Mouse (Mus musculus) cerebellum, postnatal 4 days (tissue): Measurements from ENCODE around the gene Masp2.

Experiments
- DNase-seq, 2 experiments: peaks; one replicate each; pipeline ENCODE4 v3.0.0; 2022; ENCODE audit warnings: low spot score in 2 of 2, mixed read lengths in 1 of 2

Gene Masp2

DNA sequence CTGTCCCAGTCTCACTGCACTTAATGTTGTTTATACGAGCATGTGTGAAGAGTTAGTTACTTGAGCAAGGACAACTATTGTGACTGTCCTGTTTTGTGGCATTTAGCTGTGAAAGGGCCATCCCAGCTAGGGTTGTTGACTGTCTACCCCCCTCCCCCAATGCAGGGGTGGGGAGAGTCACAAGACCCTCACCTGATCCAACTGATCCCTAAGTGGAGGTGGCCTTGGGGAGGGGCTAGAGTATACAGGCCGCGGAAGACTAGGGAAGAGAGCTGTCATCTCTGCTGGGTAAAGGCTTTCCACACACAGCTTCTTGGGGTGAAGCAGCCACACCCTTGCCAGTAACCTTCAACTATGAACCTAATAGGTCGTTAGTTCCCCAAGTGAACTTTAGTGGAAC, 2.0 kb upstream of the Masp2 start:
- no peak for DNase-seq

DNA sequence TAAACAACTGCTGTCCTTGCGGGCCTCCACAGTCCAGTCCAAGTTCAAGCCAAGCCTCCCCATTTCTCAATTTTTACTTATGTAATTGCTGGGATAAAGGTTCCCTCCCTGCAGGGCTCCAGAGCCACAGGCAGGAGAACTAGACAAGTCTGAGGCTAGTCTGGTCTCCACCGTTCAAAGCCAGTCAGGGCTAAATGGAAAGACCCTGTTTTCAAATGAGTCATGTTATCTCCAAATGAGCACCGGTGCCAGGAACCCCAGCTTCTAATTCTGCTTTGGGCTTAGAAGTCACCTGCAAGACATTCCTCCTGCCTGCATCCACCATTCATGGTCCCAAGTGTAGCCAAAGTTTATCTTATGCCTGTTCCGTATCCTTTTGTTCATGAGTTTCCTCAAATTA, 483 bp upstream of the Masp2 start:
- no peak for DNase-seq

DNA sequence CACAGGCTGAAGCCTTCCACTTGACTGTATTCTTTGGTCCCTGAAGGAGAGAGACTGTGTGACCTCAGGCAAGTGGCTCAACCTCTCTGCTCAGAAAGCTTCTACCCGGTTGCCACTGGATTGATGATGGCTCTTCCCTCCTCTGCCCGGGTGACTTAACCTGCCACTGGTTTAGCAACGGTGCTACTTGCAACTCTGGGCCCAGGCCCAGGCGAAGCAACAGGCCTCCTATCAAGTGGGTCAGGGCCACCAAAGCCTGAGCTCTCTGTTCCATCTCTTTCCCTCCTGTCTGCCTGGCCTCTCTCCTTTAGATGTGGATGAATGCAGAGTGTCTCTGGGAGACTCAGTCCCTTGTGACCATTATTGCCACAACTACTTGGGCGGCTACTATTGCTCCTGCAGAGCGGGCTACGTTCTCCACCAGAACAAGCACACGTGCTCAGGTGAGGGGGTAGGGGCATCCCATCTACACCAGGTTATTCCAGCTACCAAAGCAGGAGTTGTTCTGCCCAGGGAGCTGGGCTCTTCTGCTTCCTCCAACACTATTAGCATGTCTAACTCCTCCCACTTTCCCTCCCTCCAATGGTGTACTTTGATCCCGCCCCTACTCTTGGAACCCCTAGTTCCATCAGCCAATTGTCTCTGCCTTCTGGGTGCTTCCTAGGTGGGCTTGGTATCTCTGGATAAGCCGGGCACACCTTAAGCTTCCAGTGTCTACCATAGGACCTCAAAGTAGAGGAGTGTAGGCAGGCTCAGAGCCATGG, 1.2 kb downstream of the Masp2 start:
- DNase-seq, result no peak

DNA sequence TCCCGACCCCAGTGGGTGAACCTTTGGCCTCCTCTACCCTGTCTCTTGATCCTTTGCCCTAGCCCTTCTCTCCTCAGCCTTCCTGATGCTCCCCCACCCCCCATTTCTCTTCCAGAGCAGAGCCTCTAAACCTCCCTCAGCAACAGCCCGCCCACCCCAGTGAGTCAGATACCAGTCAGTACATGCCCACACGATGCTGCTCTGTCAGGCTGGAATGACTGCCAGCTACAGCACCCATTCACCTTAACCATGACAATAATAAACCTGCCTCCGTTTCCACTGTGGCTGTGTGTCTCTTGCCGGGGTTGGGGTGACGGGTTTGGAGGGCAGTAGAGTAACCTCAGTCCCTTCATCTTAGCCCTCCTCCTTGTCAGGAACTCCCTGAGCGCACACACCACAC, 1.8 kb downstream of the Masp2 start:
- DNase-seq, result no peak

DNA sequence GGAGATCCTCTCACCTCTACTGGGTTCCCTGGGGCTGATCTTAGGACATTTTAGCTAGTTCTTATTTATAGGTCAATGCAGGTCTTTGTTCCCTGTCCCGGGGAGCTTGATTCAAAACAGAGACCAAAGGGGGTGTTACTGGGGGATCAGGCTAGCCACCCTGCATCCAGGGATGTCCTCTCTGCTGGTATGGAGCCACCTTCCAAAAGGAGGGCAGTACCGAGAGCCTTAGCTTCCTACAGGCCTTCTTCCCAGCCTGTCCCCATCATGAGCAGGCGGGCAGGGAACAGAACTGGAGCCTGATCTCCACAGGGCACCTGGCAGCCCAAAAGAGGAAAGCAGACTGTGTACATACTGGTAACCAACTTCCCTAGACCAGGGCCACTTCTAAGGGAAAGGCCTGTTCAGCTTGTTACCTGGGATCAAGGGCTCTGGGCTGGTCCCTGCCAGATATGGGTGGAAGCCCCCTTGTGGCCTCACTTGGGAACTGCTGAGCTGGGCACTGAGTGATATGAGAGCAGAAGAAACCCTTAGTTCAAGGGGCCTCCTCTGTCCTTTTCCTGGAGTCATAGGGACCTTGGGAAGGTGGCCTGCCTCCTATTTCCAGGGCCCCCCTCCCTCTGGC, 2.3 kb downstream of the Masp2 start:
- peak in 1 of 2 experiments; percentile 72 for DNase-seq

DNA sequence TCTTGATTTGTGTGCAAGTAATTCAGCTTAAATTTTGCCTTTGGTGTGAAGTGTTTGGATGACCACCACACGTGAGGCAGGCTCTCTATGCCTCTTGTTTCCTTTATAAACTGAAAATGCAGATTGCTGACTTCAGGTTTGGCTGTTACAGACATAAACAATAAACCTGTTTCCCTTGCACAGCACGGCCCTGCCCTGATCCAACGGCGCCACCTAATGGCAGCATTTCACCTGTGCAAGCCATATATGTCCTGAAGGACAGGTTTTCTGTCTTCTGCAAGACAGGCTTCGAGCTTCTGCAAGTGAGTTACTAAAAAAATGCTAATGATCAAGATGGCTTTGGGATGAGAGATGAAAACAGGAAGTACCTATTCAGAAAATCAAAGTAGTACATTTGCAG, 5.4 kb downstream of the Masp2 start:
- DNase-seq, result peak in 1 of 2 experiments; percentile 70

DNA sequence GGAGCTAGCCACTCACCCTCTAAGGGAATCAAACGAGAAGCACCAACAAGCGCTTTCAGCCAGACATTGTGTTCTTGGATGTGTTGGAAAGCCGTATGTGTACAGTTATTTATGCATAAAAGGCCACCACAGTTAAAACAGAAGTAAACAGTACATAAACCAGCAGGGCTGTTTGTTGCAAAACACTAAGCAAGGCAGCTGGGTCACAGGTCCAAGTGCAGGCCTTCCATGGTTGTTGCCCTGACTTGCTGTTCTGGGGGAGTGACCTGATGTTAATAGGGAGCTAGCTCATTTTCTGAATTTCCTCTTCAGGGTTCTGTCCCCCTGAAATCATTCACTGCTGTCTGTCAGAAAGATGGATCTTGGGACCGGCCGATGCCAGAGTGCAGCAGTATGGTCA, 7.5 kb downstream of the Masp2 start:
- DNase-seq, result no peak

DNA sequence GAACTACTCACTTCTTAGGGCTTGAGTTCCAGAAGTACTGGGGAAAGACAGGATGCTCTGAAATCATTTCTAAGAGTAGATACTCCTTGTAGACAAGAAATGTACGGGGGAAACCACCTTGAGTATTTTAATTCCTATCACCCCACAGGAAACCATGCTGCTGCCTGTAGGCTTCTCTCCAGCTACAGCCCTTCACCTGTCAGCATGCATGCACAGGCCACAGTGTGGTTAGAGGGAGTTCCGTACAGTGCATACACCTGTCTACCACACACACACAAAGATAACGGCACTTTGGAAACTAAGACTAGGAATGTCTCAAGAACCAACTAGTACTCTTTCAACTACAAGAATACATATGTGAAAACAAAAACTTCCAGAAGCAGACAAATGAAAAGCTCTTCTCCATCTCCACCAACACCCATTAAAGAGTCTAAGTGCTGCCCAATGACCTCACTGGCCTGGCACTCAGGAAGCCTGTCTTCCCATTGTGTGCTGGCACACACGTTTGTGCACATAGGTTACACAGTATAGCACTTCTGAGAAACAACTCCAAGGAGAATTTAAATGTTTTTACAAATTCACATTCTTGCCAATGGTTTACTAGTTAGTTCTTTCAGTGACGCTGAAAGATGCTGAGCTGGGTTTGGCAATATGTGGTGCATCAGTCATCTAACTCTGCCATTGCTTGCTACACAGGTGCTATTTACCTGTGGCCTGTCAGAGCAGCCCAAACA, 8.4 kb downstream of the Masp2 start:
- no peak for DNase-seq

DNA sequence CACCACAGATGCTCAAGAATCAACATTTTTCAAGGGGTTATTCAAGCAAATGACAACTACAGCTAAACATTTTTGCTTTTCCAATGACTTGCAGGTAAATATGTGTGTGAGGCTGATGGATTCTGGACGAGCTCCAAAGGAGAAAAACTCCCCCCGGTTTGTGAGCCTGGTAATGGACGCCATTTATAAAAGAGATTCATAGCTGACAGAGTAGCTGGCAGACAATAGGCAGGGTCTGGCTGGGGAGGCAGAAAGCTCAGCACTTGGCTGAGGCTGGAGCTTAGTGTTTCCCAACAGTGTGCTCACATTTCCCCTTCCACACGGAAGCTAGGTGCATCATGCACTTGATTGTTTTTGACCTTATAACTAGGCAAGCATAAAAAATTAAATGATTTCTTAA, 10.2 kb downstream of the Masp2 start:
- no peak for DNase-seq

DNA sequence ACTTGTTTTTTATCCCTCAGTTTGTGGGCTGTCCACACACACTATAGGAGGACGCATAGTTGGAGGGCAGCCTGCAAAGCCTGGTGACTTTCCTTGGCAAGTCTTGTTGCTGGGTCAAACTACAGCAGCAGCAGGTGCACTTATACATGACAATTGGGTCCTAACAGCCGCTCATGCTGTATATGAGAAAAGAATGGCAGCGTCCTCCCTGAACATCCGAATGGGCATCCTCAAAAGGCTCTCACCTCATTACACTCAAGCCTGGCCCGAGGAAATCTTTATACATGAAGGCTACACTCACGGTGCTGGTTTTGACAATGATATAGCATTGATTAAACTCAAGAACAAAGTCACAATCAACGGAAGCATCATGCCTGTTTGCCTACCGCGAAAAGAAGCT, 11.4 kb downstream of the Masp2 start:
- DNase-seq, result no peak

DNA sequence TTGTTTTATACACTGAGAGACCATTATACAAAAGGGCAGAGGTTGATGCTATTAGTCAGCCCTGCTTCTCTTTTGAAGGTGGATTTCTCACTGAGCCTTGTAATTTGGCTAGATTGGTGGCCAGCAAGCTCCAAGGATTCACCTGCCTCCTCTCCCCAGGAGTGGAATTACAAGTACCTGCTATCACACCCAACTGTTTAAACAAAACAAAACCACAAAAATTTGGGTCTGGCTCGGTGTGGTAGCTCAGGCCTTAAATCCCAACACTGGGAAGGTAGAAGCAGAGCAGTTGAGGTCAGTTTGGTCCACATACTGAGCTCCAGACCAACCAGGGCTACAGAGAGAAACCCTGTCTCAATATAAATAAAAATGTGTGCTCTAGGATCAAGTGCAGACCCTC, 17.5 kb downstream of the Masp2 start:
- no peak for DNase-seq

DNA sequence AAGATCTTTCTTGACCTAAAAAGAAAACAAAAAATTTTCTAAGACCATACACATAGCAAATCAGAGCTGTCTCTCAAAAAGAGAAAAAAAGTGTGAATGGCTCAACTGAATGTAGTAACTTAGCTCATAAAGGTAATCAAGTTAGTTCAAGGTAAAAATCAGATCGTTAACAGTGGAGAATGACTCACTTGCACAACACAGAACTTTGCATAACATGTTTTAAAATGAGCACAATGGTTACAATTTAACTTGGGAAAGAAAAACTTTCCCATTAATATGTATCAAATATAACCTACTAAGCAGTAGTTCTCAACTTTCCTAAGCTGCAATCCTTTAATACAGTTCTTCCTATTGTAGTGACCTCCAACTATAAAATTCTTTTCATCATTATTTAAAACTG, 18.4 kb downstream of the Masp2 start:
- DNase-seq, result no peak

DNA sequence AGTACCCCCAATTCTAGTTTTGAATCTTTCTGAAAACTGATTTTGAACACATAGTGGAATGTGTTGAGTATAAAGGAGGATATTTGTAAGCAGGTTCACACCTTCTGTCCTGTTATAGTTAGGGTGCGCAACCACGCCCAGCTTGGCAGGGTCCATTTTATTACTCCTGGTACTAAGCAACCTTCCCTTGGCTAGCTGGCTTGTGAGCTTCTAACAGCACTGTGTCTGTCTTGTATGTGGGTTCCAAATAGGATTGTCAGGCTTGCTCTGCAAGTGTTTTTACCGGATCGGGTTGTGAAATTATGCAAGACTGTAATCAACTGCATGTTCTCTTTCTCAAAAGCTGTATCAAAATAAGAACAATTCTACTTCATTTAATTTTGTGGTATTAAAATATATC, 20.1 kb downstream of the Masp2 start:
- DNase-seq, result no peak

DNA sequence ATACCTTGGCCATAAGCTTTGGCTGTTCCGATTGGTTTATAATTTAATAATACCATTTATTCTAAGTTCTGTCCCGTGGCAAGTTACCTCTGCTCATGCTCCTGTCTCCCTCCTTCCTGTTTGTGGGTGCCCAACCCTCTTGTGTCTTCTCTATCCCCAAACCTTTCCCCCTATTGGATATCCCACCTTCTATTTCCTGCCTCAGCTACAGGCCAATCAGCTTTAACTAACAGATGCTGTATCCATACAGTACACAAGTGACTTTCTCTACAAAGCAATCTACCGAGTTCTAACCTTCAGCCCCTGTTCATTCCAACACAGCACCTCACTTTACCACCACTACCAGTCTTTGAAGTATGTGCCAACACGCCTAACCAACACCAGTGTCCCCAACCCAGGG, 21.3 kb downstream of the Masp2 start:
- no peak for DNase-seq

DNA sequence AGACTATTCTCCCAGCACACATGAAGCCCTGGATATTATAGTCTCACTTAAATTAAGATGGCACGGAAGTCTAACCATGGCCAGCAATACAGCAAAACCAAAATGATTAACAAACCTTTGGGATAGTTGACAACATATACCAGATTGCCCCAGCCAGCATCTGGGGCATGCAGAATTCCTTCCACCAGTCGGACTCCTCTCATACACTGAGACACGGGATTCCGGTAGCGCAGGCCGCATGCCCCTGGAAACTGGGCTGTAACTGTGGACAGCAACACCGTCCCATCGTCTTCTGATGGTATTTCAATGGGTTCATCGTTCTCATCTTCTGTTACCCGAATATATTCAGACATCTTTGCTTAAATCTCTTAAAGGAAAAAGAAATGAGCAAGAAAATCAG, 22.7 kb downstream of the Masp2 start:
- no peak for DNase-seq

DNA sequence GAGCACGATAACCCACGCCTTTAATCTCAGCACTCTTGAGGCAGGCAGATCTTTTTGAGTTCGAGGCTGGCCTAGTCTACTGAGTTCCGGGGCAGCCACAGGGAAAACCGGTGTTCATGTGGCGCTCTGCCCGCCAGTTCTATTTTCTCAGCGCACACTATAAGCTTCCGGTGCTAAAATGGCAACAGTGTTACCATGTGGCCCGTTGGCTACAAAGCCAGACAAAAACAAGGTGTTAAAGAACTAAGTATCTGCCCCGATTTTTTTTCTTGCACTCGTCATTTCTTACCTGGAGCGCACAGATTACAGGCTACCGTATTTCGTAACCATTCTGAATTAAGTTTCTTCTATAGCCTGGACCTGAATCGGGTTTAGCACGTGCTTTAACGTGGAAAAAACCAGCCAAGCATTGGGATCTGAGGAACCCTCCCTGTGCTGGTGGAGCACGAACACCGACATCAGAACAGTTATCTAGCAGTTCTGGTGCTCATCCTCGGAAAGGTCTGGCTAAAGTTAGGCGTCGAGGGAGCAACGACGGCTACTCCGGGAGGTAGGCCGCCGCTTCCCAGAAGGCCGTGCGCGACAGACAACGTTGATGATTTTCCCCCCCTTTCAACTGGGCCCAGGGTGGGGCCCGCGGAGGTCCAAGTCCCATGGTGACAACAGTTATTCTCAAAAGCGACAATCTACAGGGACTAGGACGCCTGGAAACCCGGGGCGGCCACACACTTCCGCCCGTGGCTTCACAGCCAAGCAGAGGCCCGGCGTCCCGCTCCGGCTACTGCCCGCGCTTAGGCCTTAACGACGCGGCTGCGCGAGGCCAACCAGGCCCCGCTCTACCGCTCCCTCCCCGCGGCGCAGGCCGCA, 23.6 kb downstream of the Masp2 start:
- no peak for DNase-seq

DNA sequence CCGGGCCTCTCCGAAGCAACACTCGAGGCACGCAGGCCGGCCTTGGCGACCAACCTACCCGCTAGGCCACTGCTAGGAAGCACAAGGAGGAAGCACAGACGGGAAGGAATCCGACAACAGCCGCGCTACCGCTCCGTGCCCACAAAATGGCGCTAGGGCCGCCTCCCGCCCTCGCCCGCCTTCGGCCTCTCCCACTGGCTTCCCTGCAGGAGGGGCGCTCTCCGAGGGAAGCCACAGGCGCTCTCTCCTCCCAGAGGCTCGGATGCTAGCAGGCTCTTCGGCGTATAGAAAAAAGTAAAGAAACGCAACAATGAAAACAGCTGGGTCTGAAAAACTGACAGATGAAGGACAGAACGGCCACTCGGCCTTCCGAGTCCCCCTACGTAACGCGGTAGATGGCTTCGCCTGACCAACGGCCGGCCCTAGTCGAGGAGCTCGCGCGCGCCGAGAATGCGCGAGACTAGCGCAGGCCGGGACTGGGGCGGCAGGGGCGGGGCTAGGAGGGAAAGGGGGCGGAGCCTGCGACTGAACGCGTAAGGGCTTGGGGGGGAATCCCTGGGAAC, 24.4 kb downstream of the Masp2 start, which contains the start of gene Tardbp:
TSS of gene Tardbp (minus strand) at position 397 of the 563 bp plus-strand sequence.
- peak; percentile 92 to 97 for DNase-seq

DNA sequence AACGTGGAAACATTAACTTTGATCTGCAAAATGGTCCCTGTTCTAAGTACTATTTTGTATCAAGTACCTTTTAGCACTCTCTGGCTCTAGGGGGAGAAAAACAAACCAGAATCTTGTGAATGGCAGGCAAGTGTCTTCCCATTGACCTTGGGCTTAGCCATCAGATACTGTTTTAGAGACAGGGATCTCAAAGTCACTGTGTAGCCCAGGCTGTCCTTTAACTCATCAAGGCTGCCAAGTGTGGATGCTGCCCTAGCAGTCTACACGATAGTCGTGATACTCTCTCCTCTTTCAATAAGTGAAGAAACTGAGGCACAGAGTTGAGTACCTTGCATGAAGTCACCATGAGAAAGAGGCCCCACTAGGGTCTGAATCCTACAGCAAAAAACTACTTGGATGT, 24.9 kb downstream of the Masp2 start:
- no peak for DNase-seq

DNA sequence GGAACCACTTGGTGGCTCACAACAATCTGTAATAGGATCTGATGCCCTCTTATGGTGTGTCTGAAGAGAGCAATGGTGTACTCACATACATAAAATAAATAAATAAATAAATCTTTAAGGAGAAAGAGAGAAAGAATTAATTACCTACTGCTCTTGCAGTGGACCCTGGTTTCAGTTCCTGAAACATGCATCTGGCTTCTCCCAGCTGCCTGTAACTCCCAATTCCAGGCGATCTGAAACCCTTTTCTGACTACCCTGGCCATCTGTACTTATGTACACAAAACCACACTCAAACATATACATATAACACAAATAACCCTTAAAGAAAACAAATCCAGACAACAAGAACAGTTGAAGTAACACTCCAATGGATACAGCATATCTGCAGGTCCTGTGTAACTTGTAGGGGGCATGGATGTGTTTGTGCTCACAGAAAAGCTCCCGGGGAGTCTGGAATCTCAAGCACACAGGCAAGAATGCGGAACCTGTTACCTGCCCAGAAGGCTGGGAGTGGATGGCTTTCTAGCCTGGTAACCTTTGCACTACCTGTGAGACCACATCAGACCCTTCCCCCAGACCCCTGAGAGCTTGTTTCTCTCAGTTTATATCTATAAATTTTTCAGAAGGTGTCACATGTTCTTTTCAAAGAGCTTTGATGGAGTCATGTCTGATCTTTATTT, 29.8 kb downstream of the Masp2 start:
- DNase-seq, result no peak

DNA sequence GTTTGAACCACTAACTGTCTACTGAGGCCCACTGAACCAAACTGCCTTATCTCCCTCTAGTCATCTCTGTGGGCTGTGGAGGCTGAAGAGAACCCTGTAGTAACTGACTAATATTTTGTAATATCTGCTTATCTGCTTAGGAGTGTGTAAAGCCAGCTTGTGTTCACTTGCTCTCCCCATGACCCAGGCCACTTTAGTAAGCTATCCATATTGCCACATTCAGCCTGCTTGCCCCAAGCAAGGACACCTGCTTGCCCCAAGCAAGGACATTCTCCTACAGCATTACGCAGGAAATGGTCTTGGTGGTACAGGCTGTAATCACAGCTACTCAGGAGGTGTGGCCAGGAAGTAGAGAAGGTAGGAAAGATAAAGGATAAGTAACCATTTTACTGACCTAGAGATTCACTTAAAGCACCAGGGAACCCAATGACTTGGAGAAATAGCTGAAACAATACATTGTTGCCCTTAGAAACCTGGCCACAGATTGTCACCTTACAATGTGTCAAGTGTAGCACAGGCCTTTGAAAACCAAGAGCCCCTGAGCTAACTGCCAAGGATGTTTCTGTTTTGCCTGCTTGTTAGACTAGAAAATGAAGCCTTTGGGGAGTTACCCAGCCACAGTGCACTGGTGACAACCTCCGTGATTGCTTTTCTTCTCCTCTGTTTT, 31.2 kb downstream of the Masp2 start:
- no peak for DNase-seq
